Mouse (Mus musculus): ENCODE measurements at regions not wholly inside any gene's neighbourhood (a gene's known extent, or its start where the extent isn't known, plus 50 kb on each side); places are given as distances from the start of the nearest gene placed in this dataset.
A peak's percentile ranks its signal among the peaks of the same experiment; 100 is the strongest.
"Not testable (repeated sequence)": the region's sequence is repeated elsewhere in the genome, so short reads cannot be mapped to it uniquely, and the experiment has no call there.

DNA sequence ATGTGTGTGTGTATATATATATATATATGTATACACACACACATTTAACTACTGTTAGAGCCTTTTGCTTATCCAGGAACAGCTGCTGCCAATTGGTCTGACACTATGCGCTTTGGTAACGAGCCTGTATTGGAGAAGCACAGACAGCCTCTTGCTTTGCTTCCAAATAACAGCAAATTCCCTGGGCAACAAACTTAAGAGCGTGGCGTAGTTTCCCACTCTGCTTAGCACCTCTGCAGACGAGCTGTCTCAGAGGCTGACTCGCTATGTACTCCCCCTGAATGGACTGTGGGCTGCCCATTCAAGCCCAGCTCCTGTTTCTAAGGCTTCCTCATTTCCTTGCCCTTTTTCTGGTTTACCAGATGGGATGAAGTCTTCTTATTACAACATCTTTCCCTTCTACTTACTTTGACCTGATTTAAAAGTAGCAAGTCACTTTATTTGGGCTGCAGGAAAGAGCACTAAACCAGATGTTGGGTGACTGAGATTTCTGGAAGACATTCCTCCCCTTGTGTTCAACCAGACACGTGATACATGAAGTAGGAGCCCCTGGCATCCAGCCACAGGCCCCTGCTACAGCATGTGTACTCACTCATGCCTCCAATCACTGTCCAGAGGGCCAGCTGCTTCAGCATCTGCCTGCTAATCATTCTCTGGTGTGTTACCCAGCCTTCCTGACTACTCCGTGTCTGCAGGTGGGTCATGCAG is 111.3 kb upstream of the Gmds start:
- DNase-seq: no peak

DNA sequence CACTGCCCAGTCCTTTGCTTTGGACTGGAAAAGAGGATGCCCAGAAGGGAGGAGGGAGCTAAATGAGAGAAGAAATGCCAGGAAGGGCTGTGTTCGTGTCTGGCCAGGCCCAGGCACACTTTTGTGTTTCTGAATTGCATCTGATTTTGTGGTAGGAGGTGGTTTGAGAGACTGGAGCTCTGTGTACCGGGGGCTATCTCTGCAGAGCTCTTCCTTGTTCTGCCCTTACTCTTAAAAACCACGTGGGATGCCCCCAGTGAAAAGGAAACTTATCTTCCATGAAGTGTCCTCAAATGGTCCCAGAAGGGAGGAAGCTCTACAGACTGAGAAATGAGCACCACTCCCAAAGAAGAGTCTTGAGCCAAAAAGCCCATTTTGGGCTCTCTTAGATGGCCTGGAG is 106.0 kb upstream of the Gmds start:
- DNase-seq: no peak

- DNase-seq: no peak
Measured at GRCm38 (mm10) chr13:32442025-32442424, 103.5 kb upstream of the Gmds start.

GRCm38 (mm10) chr13:32435136-32435535 is 96.6 kb upstream of the Gmds start:
- no peak for DNase-seq

GRCm38 (mm10) chr13:32428482-32428881 is 89.9 kb upstream of the Gmds start:
- DNase-seq: peak; percentile 14

GRCm38 (mm10) chr13:32426906-32427305 is 88.4 kb upstream of the Gmds start:
- DNase-seq: no peak

GRCm38 (mm10) chr13:32426199-32426598 is 87.7 kb upstream of the Gmds start:
- no peak for DNase-seq

DNA sequence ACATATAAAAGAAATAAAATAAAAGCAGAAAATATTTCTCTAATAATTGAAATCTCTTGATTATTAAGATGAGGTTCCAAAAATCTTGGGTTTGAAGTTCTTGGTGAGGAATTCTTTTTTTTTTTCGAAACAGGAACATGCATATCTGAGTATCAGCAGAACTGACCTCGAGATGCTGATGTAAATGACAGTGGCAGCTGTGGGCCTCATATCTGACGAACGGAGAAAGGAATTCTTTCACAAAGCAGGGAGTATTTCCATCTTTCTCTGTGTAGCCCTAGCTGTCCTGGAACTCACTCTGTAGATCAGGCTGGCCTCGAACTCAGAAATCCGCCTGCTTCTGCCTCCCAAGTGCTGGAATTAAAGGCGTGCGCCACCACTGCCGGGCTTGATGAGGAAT is 86.0 kb upstream of the Gmds start:
- DNase-seq: not testable (repeated sequence)

GRCm38 (mm10) chr13:32422485-32422884 is 83.9 kb upstream of the Gmds start:
- DNase-seq: no peak

- no peak for DNase-seq
Measured at GRCm38 (mm10) chr13:32419326-32419725, 80.8 kb upstream of the Gmds start.

- no peak for DNase-seq
Measured at GRCm38 (mm10) chr13:32418655-32419054, 80.1 kb upstream of the Gmds start.

DNA sequence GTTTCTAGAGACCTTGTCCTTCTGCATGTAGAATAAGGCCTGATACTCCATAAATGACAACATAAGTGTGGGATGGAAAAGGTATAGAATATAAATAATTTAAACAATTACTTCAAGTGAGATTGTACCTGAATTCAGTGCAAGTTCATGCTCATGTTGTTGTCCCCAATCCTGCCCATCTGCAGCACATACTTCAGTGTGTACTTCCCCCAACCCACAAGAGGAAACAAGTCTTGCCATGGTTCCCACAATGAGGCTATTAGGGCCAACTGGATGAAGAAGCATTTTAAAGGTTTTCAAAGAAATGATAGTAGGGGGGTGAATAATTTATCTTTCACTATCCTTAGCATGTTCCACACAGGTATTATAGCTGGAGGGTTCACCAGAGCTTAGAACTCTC is 79.4 kb upstream of the Gmds start:
- no peak for DNase-seq

DNA sequence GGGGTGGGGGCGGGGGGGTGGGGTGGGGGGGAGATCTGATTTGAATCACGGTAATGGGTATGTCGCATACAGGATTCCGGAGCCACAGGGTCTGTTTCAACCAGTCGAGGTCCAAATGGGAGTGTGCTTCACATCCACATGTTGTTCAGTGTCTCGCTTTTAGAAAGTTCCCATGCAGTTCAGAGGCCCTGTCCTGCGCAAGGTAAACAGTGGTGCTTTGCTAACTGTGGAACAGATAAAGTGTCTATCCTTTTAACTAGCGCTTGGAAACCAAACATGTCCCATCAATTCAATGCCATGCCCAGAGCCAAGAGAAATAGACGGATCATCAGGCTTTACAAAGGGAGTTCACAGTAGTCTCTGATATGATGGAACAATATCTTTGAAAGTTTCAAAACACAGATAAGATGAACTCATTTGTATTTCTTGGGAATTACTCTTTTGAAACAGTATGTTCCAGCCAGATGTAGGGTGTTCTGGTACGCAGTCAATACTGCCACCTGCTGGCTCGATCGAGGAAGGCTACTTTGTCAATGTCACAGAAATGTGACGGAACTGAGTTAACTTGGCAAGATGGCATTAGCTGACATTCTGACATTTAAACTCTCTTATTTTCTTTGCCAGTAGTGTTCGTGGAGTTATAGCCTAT is 72.9 kb upstream of the Gmds start:
- DNase-seq: peak; percentile 53

- no peak for DNase-seq
Measured at GRCm38 (mm10) chr13:32410065-32410464, 71.5 kb upstream of the Gmds start.

DNA sequence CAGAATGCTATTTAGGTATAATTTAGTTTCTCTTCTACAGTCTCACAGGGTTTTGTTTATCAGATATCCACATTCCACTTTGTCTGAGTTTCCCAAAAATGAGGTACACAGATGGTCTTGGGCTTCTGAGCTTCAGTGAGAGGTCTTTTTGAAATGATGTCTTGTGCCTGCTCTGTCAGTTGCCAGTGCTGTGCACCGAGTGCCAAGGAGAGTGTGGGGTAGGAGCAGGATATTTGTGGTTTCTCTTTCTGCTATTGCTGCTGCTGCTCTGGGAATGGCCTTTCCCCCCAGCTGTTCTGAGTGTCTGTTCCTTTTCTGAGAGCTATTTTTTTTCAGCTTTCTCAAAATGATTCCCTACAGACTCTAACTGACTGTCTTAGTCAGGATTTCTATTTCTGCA is 60.1 kb upstream of the Gmds start:
- DNase-seq: no peak
